Mouse (Mus musculus) thymus, adult 2 months (tissue): ENCODE measurements around the gene Ptprs.

ENCODE experiments used
- CTCF ChIP-seq: fragments of 200-500 bp; IDR thresholded peaks from 2 replicates; pipeline ENCODE4 v1.5.1; 2012; ENCODE audit warnings: mild to moderate bottlenecking, control low read depth, low read length, moderate library complexity, borderline replicate concordance; ENCODE audit not compliant: control insufficient read depth, poor library complexity, insufficient read depth; ENCODE audit errors: extremely low read depth
- POLR2A ChIP-seq: fragments of 200-500 bp; IDR thresholded peaks from 2 replicates; pipeline ENCODE4 v1.6.1; 2012; ENCODE audit warnings: mild to moderate bottlenecking, low read length, control low read depth, moderate library complexity; ENCODE audit not compliant: control insufficient read depth, poor library complexity, insufficient read depth; ENCODE audit errors: extremely low read depth

- TF ChIP-seq CTCF: no peak
- no peak for TF ChIP-seq POLR2A
These were observed 23.0 kb downstream of the Ptprs start for GRCm38 (mm10) chr17:56453251-56453650.
